Mouse (Mus musculus) midbrain, embryonic 13.5 days (tissue): ENCODE results near the gene Rc3h1. TPM values are rescaled to one million over a fixed set of nuclear protein-coding genes. Genes with fewer than 3 reads are reported as not detected.

Source experiments
- ATAC-seq: fragments of 200-750 bp; cut with Nextera tagmentation; 2 replicates; pipeline ENCODE4 v1.8.0; 2017; ENCODE audit warnings: mild to moderate bottlenecking, moderate TSS enrichment, moderate library complexity
- H3K27ac ChIP-seq: fragments of 300-500 bp; sonication (generic); 2 replicates; pipeline ENCODE4 v1.5.1; 2015; ENCODE audit warnings: inconsistent platforms, mild to moderate bottlenecking, moderate library complexity
- H3K27me3 ChIP-seq: fragments of 300-500 bp; sonication (generic); 2 replicates; pipeline ENCODE4 v1.6.1; 2015; ENCODE audit warnings: mild to moderate bottlenecking, inconsistent platforms
- H3K36me3 ChIP-seq: fragments of 300-500 bp; sonication (generic); 2 replicates; pipeline ENCODE4 v1.6.1; 2015; ENCODE audit warnings: mild to moderate bottlenecking, inconsistent platforms
- H3K4me1 ChIP-seq: fragments of 300-500 bp; sonication (generic); replicated peaks from 2 replicates; pipeline ENCODE4 v1.6.1; 2015; ENCODE audit warnings: inconsistent platforms
- H3K4me2 ChIP-seq: fragments of 300-500 bp; sonication (generic); replicated peaks from 2 replicates; pipeline ENCODE4 v1.6.1; 2015; ENCODE audit warnings: moderate library complexity, mild to moderate bottlenecking, inconsistent platforms
- H3K4me3 ChIP-seq: fragments of 300-500 bp; sonication (generic); replicated peaks from 2 replicates; pipeline ENCODE4 v1.5.1; 2015; ENCODE audit warnings: mild to moderate bottlenecking, inconsistent platforms
- H3K9ac ChIP-seq: fragments of 300-500 bp; sonication (generic); replicated peaks from 2 replicates; pipeline ENCODE4 v1.6.1; 2015; ENCODE audit warnings: mild to moderate bottlenecking, inconsistent platforms
- H3K9me3 ChIP-seq: fragments of 300-500 bp; sonication (generic); 2 replicates; pipeline ENCODE4 v1.6.1; 2016; ENCODE audit warnings: mild to moderate bottlenecking, inconsistent platforms
- WGBS: fragments of 180-500 bp; shearing (Covaris S2); methylation state at CpG from one replicate; pipeline ENCODE4 v1.1.7; 2015; 5-methylcytosine and 5-hydroxymethylcytosine counted together
- polyA plus RNA-seq: library from polyadenylated mRNA; unstranded; fragments of >200 nt; fragmentation: Nextera tagmentation; extraction: Ambion mirVana; gene quantifications from 2 replicates; pipeline ENCODE4 v1.2.1, GENCODE M21; 2015

Gene Rc3h1
- polyA plus RNA-seq, 1 experiment from 2014 or later: 9.1 TPM

DNA sequence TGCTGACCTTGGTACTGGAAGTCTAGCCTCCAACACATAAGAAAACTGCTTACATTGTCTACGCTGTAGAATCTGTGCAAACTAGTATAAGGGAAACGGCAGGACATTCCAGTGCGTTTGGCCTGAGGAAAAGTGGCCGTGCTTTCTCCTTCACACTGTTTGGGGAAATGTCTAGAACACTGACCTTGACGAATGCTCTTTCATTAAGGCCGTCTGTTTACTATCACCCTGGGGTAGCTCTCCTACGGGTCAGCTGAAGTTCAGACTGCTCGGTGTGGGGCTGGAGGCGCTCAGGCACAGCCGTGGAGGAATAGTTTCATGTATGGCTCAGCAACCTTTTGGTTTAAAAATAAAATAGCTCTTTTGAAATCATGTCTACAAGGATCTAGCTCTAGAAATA is 6.5 kb upstream of the Rc3h1 start:
- Histone ChIP-seq H3K36me3 (no peaks in the 10 kb centered on the region), H3K4me2 (no peak overlapping the region), H3K4me1 (no peaks in the 10 kb centered on the region), H3K27me3 (no peaks in the 10 kb centered on the region), H3K27ac (no peak overlapping the region), H3K4me3 (no peak overlapping the region), H3K9me3 (no peaks in the 10 kb centered on the region), H3K9ac (no peak overlapping the region)
- 80% methylated on average over 10 of the region's 10 CpGs for WGBS
- ATAC-seq: no peak

DNA sequence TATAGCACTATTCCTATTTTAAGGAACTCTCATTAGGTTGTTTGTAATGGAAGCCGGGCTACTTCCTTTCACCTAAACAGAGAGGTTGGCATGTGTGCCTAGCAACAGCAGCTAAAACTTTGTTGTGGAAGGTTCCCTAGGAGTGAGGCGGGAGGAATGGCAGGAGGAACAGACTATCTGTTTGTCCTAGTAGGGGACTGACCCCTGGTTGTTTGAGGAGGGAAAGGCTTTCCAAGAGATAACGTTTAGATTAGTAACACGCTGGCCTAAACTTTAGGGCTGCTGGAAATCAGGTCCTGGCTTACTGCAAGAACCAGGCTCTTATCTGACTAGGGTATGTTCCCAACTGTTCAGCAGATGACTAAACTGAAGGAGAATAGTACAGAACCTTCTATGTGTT is 2.2 kb upstream of the Rc3h1 start:
- H3K4me1 ChIP-seq: peaks cover 12% of the 10 kb centered on the region
- no peak for ATAC-seq
- H3K27ac ChIP-seq: no peak overlapping the region
- no peak overlapping the region for H3K4me2 ChIP-seq
- H3K27me3 ChIP-seq: no peaks in the 10 kb centered on the region
- no peak overlapping the region for H3K9ac ChIP-seq
- no peak overlapping the region for H3K4me3 ChIP-seq
- 67% methylated on average over 4 of the region's 4 CpGs for WGBS
- no peaks in the 10 kb centered on the region for H3K9me3 ChIP-seq
- H3K36me3 ChIP-seq: no peaks in the 10 kb centered on the region

DNA sequence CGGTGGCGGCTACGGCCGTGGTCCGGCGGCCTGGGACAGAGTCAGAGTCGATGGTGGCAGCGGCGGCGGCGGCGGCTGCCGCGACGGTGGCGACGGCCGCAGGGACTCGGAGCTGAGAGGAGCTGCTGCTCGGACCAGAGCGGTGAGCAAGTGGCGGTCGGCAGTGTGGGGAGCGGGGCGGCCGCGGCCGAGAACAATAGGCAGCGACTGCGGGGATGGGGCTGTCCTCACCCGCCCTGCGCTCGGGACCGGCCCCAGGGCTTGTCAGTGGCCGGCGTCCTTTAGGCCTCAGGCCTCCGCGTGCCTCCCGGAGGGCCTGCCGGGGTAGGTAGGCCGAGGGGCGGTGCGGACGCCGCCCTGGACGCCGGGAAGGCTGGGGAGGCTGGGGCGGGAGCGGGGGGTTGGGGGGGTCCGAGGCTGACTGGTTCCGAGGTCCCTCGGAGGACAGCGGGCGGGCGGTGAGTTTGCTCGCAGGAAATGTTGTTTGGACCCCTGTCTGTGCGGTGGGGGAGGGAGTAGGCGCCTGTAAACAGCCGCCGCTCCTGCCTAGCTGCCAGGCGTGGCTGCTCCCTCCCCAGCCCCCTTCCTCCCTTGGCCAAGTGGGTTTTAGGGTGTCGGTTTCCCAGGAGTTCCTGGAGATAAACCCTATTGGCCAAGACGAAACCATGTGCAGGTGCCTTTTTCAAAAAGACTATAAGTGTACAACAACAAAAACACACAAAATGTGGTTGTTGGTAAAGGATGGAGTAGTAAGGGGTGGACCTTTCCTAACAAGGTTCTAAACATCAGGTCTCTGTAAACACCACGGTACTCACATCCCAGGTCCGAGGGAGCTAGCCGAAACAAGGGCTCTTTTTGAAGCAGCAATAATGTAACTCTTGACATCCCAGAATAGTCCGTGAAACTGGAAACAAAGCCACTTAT is 602 bp downstream of the Rc3h1 start:
- peak; percentile 86 for ATAC-seq
- H3K9me3 ChIP-seq: no peaks in the 10 kb centered on the region
- H3K4me2 ChIP-seq: peak overlapping the region; percentile 74
- H3K9ac ChIP-seq: peak overlapping the region; percentile 98
- no peaks in the 10 kb centered on the region for H3K27me3 ChIP-seq
- H3K36me3 ChIP-seq: no peaks in the 10 kb centered on the region
- peak overlapping the region; percentile 91 for H3K27ac ChIP-seq
- under 1% methylated on average over 65 of the region's 67 CpGs for WGBS
- H3K4me3 ChIP-seq: peak overlapping the region; percentile 97
- H3K4me1 ChIP-seq: peaks cover 25% of the 10 kb centered on the region

DNA sequence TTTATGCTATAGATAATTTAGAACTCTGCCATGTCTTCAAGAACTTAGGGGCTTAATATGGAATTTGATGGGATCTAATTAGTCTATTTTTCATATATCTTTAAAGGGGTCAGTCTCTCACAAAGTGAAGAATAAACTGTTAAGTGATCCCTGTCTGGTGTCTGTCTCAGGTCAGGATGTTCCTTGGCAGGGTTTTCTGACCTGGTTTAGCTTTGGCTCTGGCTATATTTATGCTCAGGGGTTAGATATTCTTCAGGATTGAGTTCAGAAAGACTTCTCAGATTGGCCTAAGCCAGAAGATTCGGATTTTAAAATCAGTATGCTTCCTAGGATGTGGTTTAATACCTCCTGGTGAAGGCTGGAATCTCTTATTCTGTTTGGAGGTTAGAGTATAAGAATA is 4.0 kb downstream of the Rc3h1 start:
- no peaks in the 10 kb centered on the region for H3K9me3 ChIP-seq
- no peaks in the 10 kb centered on the region for H3K27me3 ChIP-seq
- ATAC-seq: no peak
- peaks cover 25% of the 10 kb centered on the region for H3K4me1 ChIP-seq
- no peak overlapping the region for H3K9ac ChIP-seq
- H3K27ac ChIP-seq: no peak overlapping the region
- no peak overlapping the region for H3K4me3 ChIP-seq
- 98% methylated on average over 1 of the region's 1 CpGs for WGBS
- H3K4me2 ChIP-seq: no peak overlapping the region
- no peaks in the 10 kb centered on the region for H3K36me3 ChIP-seq

DNA sequence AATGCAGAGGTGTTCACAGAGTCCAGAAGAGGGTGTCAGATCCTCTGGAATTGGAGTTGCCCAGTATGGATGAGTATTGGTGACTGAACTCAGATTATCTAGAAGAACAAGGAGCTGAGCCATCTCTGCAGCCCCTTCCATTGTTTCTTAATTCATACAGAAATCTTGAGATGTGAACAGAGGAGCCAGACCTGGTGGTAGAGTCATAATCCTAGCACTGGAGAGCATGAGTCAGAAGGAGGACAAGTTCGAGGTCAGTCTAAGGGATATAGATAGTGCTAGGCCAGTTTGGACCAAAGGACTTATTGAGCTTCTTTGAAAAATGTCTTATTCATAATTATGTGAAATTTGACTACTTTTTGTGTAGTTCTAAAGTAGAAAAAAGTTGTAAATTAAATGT is 4.6 kb downstream of the Rc3h1 start:
- H3K27me3 ChIP-seq: no peaks in the 10 kb centered on the region
- no peak for ATAC-seq
- H3K4me2 ChIP-seq: no peak overlapping the region
- H3K36me3 ChIP-seq: no peaks in the 10 kb centered on the region
- WGBS: 100% methylated on average over 1 of the region's 1 CpGs
- H3K9ac ChIP-seq: no peak overlapping the region
- H3K4me1 ChIP-seq: peaks cover 25% of the 10 kb centered on the region
- no peak overlapping the region for H3K27ac ChIP-seq
- no peaks in the 10 kb centered on the region for H3K9me3 ChIP-seq
- H3K4me3 ChIP-seq: no peak overlapping the region

DNA sequence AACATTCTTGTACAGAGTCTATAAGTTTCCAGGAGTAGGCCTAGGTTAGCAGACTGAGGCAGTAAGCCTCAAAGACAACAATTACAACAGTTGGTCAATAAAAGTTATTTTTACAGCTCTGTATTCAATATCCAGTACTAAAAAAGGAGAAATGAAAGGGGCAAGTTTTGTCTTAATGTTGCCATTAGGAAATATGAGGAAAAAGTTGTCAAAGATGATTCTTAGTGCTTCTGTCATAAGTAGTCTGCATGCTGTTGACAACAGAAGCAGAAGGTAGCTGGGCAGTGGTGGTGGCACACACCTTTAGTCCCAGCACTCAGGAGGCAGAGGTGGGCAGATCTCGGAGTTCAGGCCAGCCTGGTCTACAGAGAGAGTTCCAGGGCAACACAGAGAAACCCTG is 13.2 kb downstream of the Rc3h1 start:
- Histone ChIP-seq H3K9me3 (no peaks in the 10 kb centered on the region), H3K9ac (no peak overlapping the region), H3K27ac (no peak overlapping the region), H3K4me2 (no peak overlapping the region), H3K4me3 (no peak overlapping the region), H3K4me1 (0 out of 2 replicates have a peak, but pooled peaks cover 6% of the 10 kb centered on the region), H3K36me3 (no peaks in the 10 kb centered on the region; the same call in 1 of the 2 replicates), H3K27me3 (no peaks in the 10 kb centered on the region)
- no peak for ATAC-seq
- whole genome bisulfite sequencing: 93% methylated on average over 1 of the region's 1 CpGs

DNA sequence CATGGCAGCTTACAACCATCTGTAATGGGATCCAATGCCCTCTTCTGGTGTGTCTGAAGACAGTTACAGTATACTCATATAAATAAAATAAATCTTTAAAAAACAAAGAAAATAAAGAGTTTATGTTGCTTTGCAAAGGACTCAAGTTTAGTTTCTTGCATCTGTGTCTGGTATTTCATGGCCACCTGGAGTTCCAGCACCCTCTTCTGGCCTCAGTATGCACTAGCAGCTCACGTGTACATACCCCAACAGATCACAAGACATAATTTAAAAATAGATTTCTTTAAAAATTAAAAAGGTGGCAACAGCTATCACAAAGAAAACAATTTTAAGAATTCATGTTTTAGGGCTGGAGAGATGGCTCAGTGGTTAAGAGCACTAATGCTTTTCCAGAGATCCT is 15.7 kb downstream of the Rc3h1 start:
- H3K4me1 ChIP-seq: 0 out of 2 replicates have a peak, but pooled peaks cover 6% of the 10 kb centered on the region
- no peak for ATAC-seq
- no peak overlapping the region for H3K4me3 ChIP-seq
- 92% methylated on average over 1 of the region's 1 CpGs for WGBS
- no peak overlapping the region for H3K27ac ChIP-seq
- no peaks in the 10 kb centered on the region; the same call in 1 of the 2 replicates for H3K36me3 ChIP-seq
- H3K27me3 ChIP-seq: no peaks in the 10 kb centered on the region
- no peaks in the 10 kb centered on the region for H3K9me3 ChIP-seq
- H3K4me2 ChIP-seq: no peak overlapping the region
- no peak overlapping the region for H3K9ac ChIP-seq

DNA sequence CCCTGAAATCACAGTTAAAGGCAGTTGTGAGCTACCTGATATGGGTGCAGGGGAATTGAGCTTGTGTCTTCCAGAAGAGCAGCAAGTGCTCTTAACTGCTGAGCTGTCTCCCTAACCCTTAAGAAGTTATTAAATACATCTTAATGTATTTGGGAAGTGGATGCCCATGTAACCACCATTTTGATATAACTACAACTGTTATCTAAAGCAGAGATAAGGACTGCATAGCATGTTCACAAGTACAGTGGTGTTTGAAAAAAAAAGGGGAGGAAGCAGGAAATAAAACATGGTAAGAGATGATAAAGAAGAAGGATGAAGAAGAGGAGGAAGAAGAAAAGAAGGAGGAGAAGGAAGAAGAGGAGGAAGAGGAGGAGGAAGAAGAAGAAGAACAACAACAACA is 25.1 kb downstream of the Rc3h1 start:
- Histone ChIP-seq H3K9me3 (no peaks in the 10 kb centered on the region), H3K4me2 (no peak overlapping the region), H3K36me3 (peaks cover 14% of the 10 kb centered on the region; the same call in 1 of the 2 replicates), H3K9ac (no peak overlapping the region), H3K27me3 (no peaks in the 10 kb centered on the region), H3K27ac (no peak overlapping the region), H3K4me1 (no peaks in the 10 kb centered on the region), H3K4me3 (no peak overlapping the region)
- ATAC-seq: no peak

DNA sequence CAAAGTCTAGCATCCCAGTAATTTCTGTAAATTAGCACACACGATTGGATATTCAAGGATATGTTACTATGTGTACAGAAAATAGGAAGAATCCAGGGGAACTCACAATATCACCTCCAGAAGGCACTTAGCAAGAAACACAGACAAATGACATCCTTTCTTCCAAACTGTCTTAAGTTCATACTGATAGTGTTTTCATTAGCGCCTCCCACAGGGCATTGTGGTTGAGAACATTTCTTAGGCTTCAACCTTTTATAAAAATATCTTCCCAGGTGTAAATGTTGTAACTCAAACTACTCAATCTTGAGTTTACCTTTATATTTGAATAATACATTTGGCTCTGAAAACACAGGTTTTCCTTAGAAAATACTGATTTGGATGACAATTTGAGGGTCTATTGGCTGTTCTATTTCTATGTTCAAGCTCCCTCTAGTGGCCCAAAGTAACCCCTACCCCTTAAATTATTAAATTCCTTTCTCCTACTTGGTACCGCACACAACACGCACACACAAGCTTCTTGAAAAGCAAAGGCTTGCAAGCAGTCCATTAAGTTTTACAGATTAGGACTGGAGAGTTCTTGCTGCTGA is 27.8 kb downstream of the Rc3h1 start:
- Histone ChIP-seq H3K9ac (no peak overlapping the region), H3K27ac (no peak overlapping the region), H3K4me3 (no peak overlapping the region), H3K4me2 (no peak overlapping the region), H3K9me3 (no peaks in the 10 kb centered on the region), H3K36me3 (peaks cover 25% of the 10 kb centered on the region), H3K27me3 (no peaks in the 10 kb centered on the region), H3K4me1 (no peaks in the 10 kb centered on the region)
- peak; percentile 55; the same call in 1 of the 2 replicates for ATAC-seq
- whole genome bisulfite sequencing: 67% methylated on average over 4 of the region's 4 CpGs

DNA sequence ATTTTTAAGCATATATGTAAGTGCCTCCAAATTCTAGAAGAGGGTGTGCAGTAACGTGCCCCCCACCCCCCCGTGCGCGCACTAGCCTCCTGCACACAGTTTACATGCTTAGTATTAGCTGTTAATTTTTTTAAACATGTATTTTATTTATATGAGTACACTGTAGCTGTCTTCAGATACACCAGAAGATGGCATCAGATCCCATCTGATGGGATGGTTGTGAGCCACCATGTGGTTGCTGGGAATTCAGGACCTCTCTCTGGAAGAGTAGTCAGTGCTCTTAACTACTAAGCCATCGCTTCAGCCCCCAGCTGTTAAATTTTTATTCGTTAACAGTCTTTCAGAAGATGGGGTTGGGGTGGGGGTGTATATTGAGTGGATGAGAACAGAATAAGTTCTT is 29.3 kb downstream of the Rc3h1 start:
- no peak overlapping the region for H3K4me3 ChIP-seq
- H3K36me3 ChIP-seq: peaks cover 29% of the 10 kb centered on the region
- ATAC-seq: peak; percentile 40; the same call in 1 of the 2 replicates
- WGBS: 94% methylated on average over 6 of the region's 6 CpGs
- H3K4me1 ChIP-seq: no peaks in the 10 kb centered on the region
- no peaks in the 10 kb centered on the region for H3K27me3 ChIP-seq
- no peak overlapping the region for H3K27ac ChIP-seq
- H3K9ac ChIP-seq: no peak overlapping the region
- no peak overlapping the region for H3K4me2 ChIP-seq
- no peaks in the 10 kb centered on the region for H3K9me3 ChIP-seq

DNA sequence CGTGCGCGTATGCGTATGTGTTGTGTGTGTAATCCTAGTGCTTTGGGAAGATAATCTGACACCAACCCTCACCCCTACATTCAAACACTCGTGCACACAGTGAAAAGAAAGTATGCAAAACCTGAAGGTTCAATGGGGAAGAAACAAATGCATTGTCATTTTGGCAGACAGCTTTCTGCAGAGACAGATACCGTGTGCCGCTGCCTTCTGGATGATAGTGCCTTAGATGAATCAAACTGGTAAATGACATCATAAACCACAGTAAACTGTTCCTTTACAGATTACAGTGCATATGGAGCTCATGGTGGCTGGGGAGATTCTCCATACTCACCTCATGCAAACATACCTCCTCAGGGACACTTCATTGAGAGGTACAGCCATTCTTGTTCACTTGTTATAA is 57.0 kb downstream of the Rc3h1 start:
- no peak overlapping the region for H3K4me2 ChIP-seq
- ATAC-seq: no peak
- no peaks in the 10 kb centered on the region for H3K4me1 ChIP-seq
- H3K9ac ChIP-seq: no peak overlapping the region
- WGBS: 90% methylated on average over 7 of the region's 7 CpGs
- no peaks in the 10 kb centered on the region for H3K27me3 ChIP-seq
- H3K27ac ChIP-seq: no peak overlapping the region
- H3K9me3 ChIP-seq: no peaks in the 10 kb centered on the region
- no peak overlapping the region for H3K4me3 ChIP-seq
- peaks cover 76% of the 10 kb centered on the region for H3K36me3 ChIP-seq

DNA sequence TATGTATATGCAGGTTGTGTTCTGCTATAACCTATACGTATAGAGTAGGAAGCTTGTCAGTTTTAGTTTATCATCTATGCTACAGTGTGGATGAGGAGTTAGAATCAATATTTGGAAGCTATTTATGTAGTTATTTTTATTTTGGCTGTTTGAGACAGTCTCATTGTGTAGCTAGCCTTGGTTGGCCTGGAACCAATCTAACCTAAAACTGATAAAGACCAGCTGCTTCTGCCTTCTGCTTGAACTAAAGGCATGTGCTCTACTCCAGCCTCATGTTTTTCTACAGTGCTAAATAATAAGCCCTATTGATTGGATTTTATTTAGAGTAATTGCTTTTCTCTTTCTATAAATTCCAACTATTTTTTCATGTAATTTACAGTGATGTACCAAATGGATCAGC is 61.0 kb downstream of the Rc3h1 start:
- 98% methylated on average over 1 of the region's 1 CpGs for WGBS
- Histone ChIP-seq H3K36me3 (peaks cover 70% of the 10 kb centered on the region), H3K4me3 (no peak overlapping the region), H3K27ac (no peak overlapping the region), H3K9me3 (no peaks in the 10 kb centered on the region), H3K4me2 (no peak overlapping the region), H3K4me1 (no peaks in the 10 kb centered on the region), H3K9ac (no peak overlapping the region), H3K27me3 (no peaks in the 10 kb centered on the region)
- no peak for ATAC-seq
